Mouse (Mus musculus): ENCODE measurements around the gene Slco1a1.
A peak's percentile ranks its signal among the peaks of the same experiment; 100 is the strongest.
"Not testable (repeated sequence)": the region's sequence is repeated elsewhere in the genome, so short reads cannot be mapped to it uniquely, and the experiment has no call there.

Slco1a1 gene

GRCm38 (mm10) chr6:141946862-141947261 is at the start of gene Slco1a1:
TSS of gene Slco1a1 (minus strand) at chr6:141946962.
- DNase-seq (ENCODE audit: low spot score in 2 of 2), result no peak

GRCm38 (mm10) chr6:141986772-141987171 is 40.0 kb upstream of the Slco1a1 start:
- no peak for DNase-seq (ENCODE audit: low spot score in 2 of 2)

- DNase-seq (ENCODE audit: low spot score in 2 of 2), result no peak
These were observed 37.9 kb upstream of the Slco1a1 start for GRCm38 (mm10) chr6:141984644-141985043.

GRCm38 (mm10) chr6:141962420-141962819 is 15.7 kb upstream of the Slco1a1 start:
- no peak for DNase-seq (ENCODE audit: low spot score in 2 of 2)

GRCm38 (mm10) chr6:141961861-141962260 is 15.1 kb upstream of the Slco1a1 start:
- no peak for DNase-seq (ENCODE audit: low spot score in 2 of 2)

GRCm38 (mm10) chr6:141960482-141960881 is 13.7 kb upstream of the Slco1a1 start:
- DNase-seq (ENCODE audit: low spot score in 2 of 2), result no peak

- DNase-seq (ENCODE audit: low spot score in 2 of 2), result no peak
These were observed 6.3 kb downstream of the Slco1a1 start for GRCm38 (mm10) chr6:141940451-141940850.

GRCm38 (mm10) chr6:141898197-141898596 is 48.6 kb downstream of the Slco1a1 start:
- DNase-seq (ENCODE audit: low spot score in 2 of 2), result no peak

- DNase-seq (ENCODE audit: low spot score in 2 of 2), result no peak
These were observed 57.0 kb downstream of the Slco1a1 start for GRCm38 (mm10) chr6:141889723-141890122.

GRCm38 (mm10) chr6:141888248-141888647 is 58.5 kb downstream of the Slco1a1 start:
- DNase-seq (ENCODE audit: low spot score in 2 of 2), result peak in 1 of 2 experiments; percentile 1

- DNase-seq (ENCODE audit: low spot score in 2 of 2), result no peak
These were observed 64.2 kb downstream of the Slco1a1 start for GRCm38 (mm10) chr6:141882581-141882980.

GRCm38 (mm10) chr6:141875742-141876141 is 71.0 kb downstream of the Slco1a1 start:
- not testable (repeated sequence) for DNase-seq (ENCODE audit: low spot score in 2 of 2)

- DNase-seq (ENCODE audit: low spot score in 2 of 2), result no peak
These were observed 75.1 kb downstream of the Slco1a1 start for GRCm38 (mm10) chr6:141871711-141872110.

- DNase-seq (ENCODE audit: low spot score in 2 of 2), result no peak
These were observed 78.0 kb downstream of the Slco1a1 start for GRCm38 (mm10) chr6:141868735-141869134.

GRCm38 (mm10) chr6:141866026-141866425 is 80.7 kb downstream of the Slco1a1 start:
- DNase-seq (ENCODE audit: low spot score in 2 of 2), result no peak

GRCm38 (mm10) chr6:141857735-141858531 is 88.8 kb downstream of the Slco1a1 start:
- DNase-seq (ENCODE audit: low spot score in 2 of 2), result no peak

Data from frontal cortex, postnatal 36 days (tissue).